Mouse (Mus musculus) neural tube, embryonic 15.5 days (tissue): ENCODE measurements at regions not wholly inside any gene's neighbourhood (a gene's known extent, or its start where the extent isn't known, plus 50 kb on each side); places are given as distances from the start of the nearest gene placed in this dataset.

Experiments used
- ATAC-seq: fragments of 200-750 bp; cut with Nextera tagmentation; 2 replicates; pipeline ENCODE4 v1.8.0; 2017; ENCODE audit warnings: mild to moderate bottlenecking, moderate TSS enrichment, moderate library complexity; ENCODE audit not compliant: low FRiP score
- H3K27ac ChIP-seq: fragments of 300-500 bp; sonication (generic); replicated peaks from 2 replicates; pipeline ENCODE4 v1.5.1; 2015; ENCODE audit warnings: mild to moderate bottlenecking, inconsistent platforms
- H3K27me3 ChIP-seq: fragments of 300-500 bp; sonication (generic); replicated peaks from 2 replicates; pipeline ENCODE4 v1.6.1; 2015; ENCODE audit warnings: inconsistent platforms
- H3K36me3 ChIP-seq: fragments of 300-500 bp; sonication (generic); 2 replicates; pipeline ENCODE4 v1.6.1; 2015; ENCODE audit warnings: inconsistent platforms
- H3K4me1 ChIP-seq: fragments of 300-500 bp; sonication (generic); 2 replicates; pipeline ENCODE4 v1.6.1; 2015; ENCODE audit warnings: inconsistent platforms
- H3K4me2 ChIP-seq: fragments of 300-500 bp; sonication (generic); 2 replicates; pipeline ENCODE4 v1.6.1; 2015; ENCODE audit warnings: inconsistent platforms, mild to moderate bottlenecking, moderate library complexity
- H3K4me3 ChIP-seq: fragments of 300-500 bp; sonication (generic); replicated peaks from 2 replicates; pipeline ENCODE4 v1.5.1; 2015; ENCODE audit warnings: mild to moderate bottlenecking, inconsistent platforms
- H3K9ac ChIP-seq: fragments of 300-500 bp; sonication (generic); replicated peaks from 2 replicates; pipeline ENCODE4 v1.6.1; 2015; ENCODE audit warnings: mild to moderate bottlenecking, inconsistent platforms
- H3K9me3 ChIP-seq: fragments of 300-500 bp; sonication (generic); replicated peaks from 2 replicates; pipeline ENCODE4 v1.6.1; 2016; ENCODE audit warnings: inconsistent platforms
- WGBS: fragments of 180-500 bp; shearing (Covaris S2); methylation state at CpG from one replicate; pipeline ENCODE4 v1.1.7; 2015; ENCODE audit warnings: mixed read lengths; 5-methylcytosine and 5-hydroxymethylcytosine counted together

- 73% methylated on average over 5 of the region's 5 CpGs for WGBS
- Histone ChIP-seq H3K27ac (no peak overlapping the region), H3K4me3 (no peak overlapping the region), H3K9me3 (no peaks in the 10 kb centered on the region), H3K4me1 (peaks cover 6% of the 10 kb centered on the region; the same call in 1 of the 2 replicates), H3K4me2 (no peak overlapping the region), H3K36me3 (no peaks in the 10 kb centered on the region), H3K9ac (no peak overlapping the region), H3K27me3 (peaks cover 14% of the 10 kb centered on the region; the same call in 1 of the 2 replicates)
- no peak for ATAC-seq
Measured at GRCm38 (mm10) chr4:99348674-99349073, 53.0 kb downstream of the Gm12689 start.

DNA sequence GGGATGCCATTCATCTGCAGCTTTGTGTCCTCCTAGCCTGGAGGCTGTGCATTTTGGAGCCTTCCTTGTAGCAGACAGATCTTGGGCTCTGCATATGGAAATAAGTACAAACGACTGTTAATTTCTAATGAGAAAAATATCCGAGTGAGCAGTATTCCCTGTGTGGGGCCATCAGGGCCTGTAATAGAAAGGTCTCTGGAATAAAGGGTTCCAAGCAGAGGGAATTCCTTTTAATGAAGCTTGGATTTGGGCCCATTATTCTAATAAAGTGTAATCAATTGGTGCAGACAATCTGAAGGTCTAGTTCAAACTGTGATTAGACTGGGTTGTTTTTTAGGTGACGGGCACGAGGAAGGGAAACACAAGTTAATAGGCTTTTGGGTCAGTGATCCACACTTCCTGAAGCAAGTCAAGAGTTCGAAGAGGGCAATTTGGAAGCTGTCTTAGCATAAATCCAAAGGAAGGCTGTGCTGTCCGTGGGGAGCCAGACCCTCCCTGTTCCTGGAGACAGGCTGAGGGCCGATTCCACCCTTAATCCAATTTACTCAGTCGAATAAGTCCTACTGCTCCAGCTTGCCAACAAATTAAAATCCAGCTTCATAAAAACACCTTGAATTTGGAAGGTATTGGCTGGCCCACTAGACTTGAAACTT lies 57.5 kb downstream of the Gm12689 start:
- no peaks in the 10 kb centered on the region for H3K27me3 ChIP-seq
- no peak overlapping the region for H3K4me3 ChIP-seq
- no peak for ATAC-seq
- peaks cover 6% of the 10 kb centered on the region; the same call in 1 of the 2 replicates for H3K4me1 ChIP-seq
- no peak overlapping the region for H3K4me2 ChIP-seq
- no peaks in the 10 kb centered on the region for H3K36me3 ChIP-seq
- 32% methylated on average over 8 of the region's 8 CpGs for WGBS
- no peaks in the 10 kb centered on the region for H3K9me3 ChIP-seq
- H3K27ac ChIP-seq: no peak overlapping the region
- no peak overlapping the region for H3K9ac ChIP-seq

DNA sequence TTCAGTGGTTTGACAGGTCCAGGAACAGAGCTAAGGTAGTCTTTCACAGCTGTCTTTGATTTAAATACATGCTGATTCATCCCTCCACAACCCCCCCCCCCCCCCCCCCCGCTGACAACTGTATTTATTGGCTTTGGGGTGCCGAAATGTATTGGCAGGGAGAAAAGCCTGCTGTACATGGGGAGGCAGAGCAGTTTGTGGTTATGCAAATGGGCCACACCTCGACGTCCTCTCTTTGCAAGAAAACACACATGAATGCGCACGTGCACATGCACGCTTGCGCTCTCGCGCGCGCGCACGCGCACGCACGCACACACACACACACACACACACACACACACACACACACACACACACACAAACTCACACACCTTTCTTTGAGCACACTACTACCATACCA lies 58.5 kb downstream of the Gm12689 start:
- Histone ChIP-seq H3K4me3 (no peak overlapping the region), H3K4me2 (0 out of 2 replicates have a peak overlapping the region, but pooled peaks have one; percentile 15), H3K9me3 (no peaks in the 10 kb centered on the region), H3K4me1 (peaks cover 6% of the 10 kb centered on the region; the same call in 1 of the 2 replicates), H3K9ac (no peak overlapping the region), H3K27ac (no peak overlapping the region), H3K27me3 (no peaks in the 10 kb centered on the region), H3K36me3 (no peaks in the 10 kb centered on the region)
- WGBS: 79% methylated on average over 15 of the region's 17 CpGs
- ATAC-seq: no peak

DNA sequence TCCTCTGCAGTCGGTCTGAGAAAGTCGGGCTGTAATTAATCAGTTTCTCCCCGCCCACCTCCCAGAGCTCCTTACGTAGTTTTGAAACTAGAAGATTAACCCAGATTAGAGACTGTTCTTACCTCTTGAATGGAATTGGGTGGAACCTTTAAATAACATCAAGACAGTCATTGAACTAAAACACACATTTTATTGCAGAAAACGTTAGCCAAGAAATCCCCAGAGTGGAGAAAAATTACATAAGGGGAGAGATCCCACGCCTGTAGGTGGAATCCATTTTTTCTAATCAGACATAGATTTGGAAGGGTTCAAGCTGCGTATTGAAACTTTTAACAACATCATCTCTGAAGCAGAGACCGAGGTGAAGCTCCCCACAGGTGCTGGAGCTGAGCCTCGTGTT lies 59.1 kb downstream of the Gm12689 start:
- H3K4me2 ChIP-seq: no peak overlapping the region
- 54% methylated on average over 9 of the region's 9 CpGs for WGBS
- no peak for ATAC-seq

DNA sequence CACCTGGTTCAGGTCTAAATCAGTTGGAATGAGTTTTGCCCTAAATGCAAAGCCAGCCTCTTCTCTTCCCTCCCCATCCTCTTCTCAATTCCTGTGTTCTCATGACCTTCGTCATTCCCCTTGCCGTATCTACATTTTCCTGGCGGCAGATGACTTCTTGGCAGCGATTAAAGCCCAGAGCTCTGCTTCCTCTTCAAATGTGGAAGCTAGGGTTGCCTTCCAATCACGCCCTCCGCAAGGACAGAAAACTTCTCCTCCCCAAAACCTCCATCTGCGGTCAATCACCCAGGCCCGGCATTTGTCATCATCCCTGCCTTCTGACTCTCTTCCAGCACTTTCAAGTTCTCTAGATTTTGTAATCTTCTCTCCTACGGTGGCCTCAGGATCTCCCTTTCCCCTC lies 72.3 kb downstream of the Gm12689 start:
- H3K27ac ChIP-seq: no peak overlapping the region
- H3K4me1 ChIP-seq: peaks cover 3% of the 10 kb centered on the region; the same call in 1 of the 2 replicates
- no peak overlapping the region for H3K4me3 ChIP-seq
- H3K4me2 ChIP-seq: no peak overlapping the region
- no peak for ATAC-seq
- 96% methylated on average over 9 of the region's 9 CpGs for WGBS
- H3K27me3 ChIP-seq: peaks cover 12% of the 10 kb centered on the region
- no peaks in the 10 kb centered on the region for H3K9me3 ChIP-seq
- no peak overlapping the region for H3K9ac ChIP-seq
- no peaks in the 10 kb centered on the region for H3K36me3 ChIP-seq

More for the DNA sequence above, 59.1 kb downstream of the Gm12689 start:
- Histone ChIP-seq H3K27ac (no peak overlapping the region), H3K36me3 (no peaks in the 10 kb centered on the region), H3K4me3 (no peak overlapping the region), H3K27me3 (no peaks in the 10 kb centered on the region), H3K4me1 (peaks cover 6% of the 10 kb centered on the region; the same call in 1 of the 2 replicates), H3K9me3 (no peaks in the 10 kb centered on the region), H3K9ac (no peak overlapping the region)

- 83% methylated on average over 5 of the region's 5 CpGs for WGBS
- Histone ChIP-seq H3K9me3 (no peaks in the 10 kb centered on the region), H3K4me2 (no peak overlapping the region), H3K4me1 (peaks cover 29% of the 10 kb centered on the region), H3K27me3 (peaks cover 5% of the 10 kb centered on the region; the same call in 1 of the 2 replicates), H3K9ac (no peak overlapping the region), H3K27ac (no peak overlapping the region), H3K36me3 (no peaks in the 10 kb centered on the region), H3K4me3 (no peak overlapping the region)
- no peak for ATAC-seq
Measured at GRCm38 (mm10) chr4:99371162-99371561, 75.5 kb downstream of the Gm12689 start.

DNA sequence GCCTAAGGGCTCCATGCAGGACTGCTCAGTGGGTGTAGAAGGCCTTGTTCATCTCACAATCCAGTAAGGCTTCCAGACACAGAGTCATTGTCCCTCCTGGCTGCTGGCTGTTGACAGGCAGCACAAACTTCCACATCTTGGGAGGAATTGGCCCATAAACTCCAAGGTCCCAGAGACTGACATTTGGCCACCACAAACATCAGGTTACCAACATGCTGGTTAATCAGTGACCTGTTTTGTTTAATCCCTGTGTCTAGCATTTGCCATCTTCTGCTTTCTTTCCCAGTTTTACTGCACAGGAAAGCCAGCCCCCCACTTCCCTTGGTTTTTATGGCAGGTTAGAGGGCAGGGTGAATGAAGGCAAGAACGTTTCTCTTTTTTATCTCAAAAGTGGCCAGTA lies 80.5 kb downstream of the Gm12689 start:
- Histone ChIP-seq H3K27ac (no peak overlapping the region), H3K36me3 (no peaks in the 10 kb centered on the region), H3K4me1 (peaks cover 39% of the 10 kb centered on the region), H3K9ac (no peak overlapping the region), H3K27me3 (peaks cover 34% of the 10 kb centered on the region), H3K9me3 (no peaks in the 10 kb centered on the region), H3K4me2 (no peak overlapping the region), H3K4me3 (no peak overlapping the region)
- ATAC-seq: no peak
- WGBS: 0% methylated on average over 1 of the region's 1 CpGs

- Histone ChIP-seq H3K4me1 (peaks cover 39% of the 10 kb centered on the region), H3K27me3 (peaks cover 41% of the 10 kb centered on the region), H3K4me3 (no peak overlapping the region), H3K36me3 (no peaks in the 10 kb centered on the region), H3K4me2 (no peak overlapping the region), H3K9me3 (no peaks in the 10 kb centered on the region), H3K9ac (no peak overlapping the region), H3K27ac (no peak overlapping the region)
- WGBS: 12% methylated on average over 9 of the region's 9 CpGs
- ATAC-seq: no peak
Measured at GRCm38 (mm10) chr4:99376911-99377310, 81.2 kb downstream of the Gm12689 start.

GRCm38 (mm10) chr4:99379983-99380382 lies 84.3 kb downstream of the Gm12689 start:
- no peak overlapping the region for H3K4me3 ChIP-seq
- peaks cover 21% of the 10 kb centered on the region for H3K4me1 ChIP-seq
- peaks cover 50% of the 10 kb centered on the region for H3K27me3 ChIP-seq
- H3K9me3 ChIP-seq: no peaks in the 10 kb centered on the region
- H3K9ac ChIP-seq: no peak overlapping the region
- 91% methylated on average over 4 of the region's 4 CpGs for WGBS
- no peaks in the 10 kb centered on the region for H3K36me3 ChIP-seq
- H3K27ac ChIP-seq: no peak overlapping the region
- no peak for ATAC-seq
- H3K4me2 ChIP-seq: no peak overlapping the region

GRCm38 (mm10) chr4:99385381-99385780 lies 89.7 kb downstream of the Gm12689 start:
- ATAC-seq: no peak
- Histone ChIP-seq H3K4me2 (no peak overlapping the region), H3K4me3 (no peak overlapping the region), H3K27me3 (peaks cover 17% of the 10 kb centered on the region), H3K36me3 (no peaks in the 10 kb centered on the region), H3K9ac (no peak overlapping the region), H3K27ac (no peak overlapping the region), H3K9me3 (no peaks in the 10 kb centered on the region), H3K4me1 (no peaks in the 10 kb centered on the region)
- 11% methylated on average over 8 of the region's 8 CpGs for WGBS

DNA sequence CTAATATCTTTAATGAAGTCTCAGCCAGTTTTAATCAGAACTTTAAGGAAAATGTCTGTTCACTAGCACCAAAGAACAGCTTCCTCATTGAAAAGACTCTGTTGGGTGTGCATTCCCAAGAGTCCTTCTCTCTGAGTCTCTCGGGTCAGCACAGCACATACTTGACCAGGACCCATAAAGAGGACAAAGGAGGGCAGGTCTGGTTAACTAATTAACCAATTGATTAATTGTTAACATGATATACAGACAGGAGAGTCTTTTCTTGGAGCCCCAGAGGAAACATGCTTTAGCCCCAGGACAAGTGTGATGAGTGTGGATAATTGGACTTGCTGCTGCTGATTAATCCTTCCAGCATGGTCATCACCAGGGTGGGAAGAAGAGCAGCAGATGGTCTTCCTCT lies 93.7 kb downstream of the Gm12689 start:
- Histone ChIP-seq H3K4me3 (no peak overlapping the region), H3K4me1 (no peaks in the 10 kb centered on the region), H3K36me3 (no peaks in the 10 kb centered on the region), H3K9me3 (no peaks in the 10 kb centered on the region), H3K27ac (no peak overlapping the region), H3K27me3 (no peaks in the 10 kb centered on the region), H3K9ac (no peak overlapping the region), H3K4me2 (no peak overlapping the region)
- 31% methylated on average over 1 of the region's 1 CpGs for WGBS
- no peak for ATAC-seq

GRCm38 (mm10) chr4:99392986-99393385 lies 97.3 kb downstream of the Gm12689 start:
- no peaks in the 10 kb centered on the region for H3K36me3 ChIP-seq
- 90% methylated on average over 5 of the region's 5 CpGs for WGBS
- H3K9ac ChIP-seq: no peak overlapping the region

More at GRCm38 (mm10) chr4:99392986-99393385, 97.3 kb downstream of the Gm12689 start:
- Histone ChIP-seq H3K4me1 (no peaks in the 10 kb centered on the region), H3K27me3 (0 out of 2 replicates have a peak, but pooled peaks cover 4% of the 10 kb centered on the region), H3K9me3 (no peaks in the 10 kb centered on the region), H3K4me2 (no peak overlapping the region), H3K27ac (no peak overlapping the region), H3K4me3 (no peak overlapping the region)
- no peak for ATAC-seq
